Mouse (Mus musculus): Measurements from ENCODE around the gene Sema5b.
A peak's percentile ranks its signal among the peaks of the same experiment; 100 is the strongest.

Sema5b gene

GRCm38 (mm10) chr16:35541117-35541641, at the start of gene Sema5b:
Sema5b (plus strand) TSS chr16:35541145.
- DNase-seq (ENCODE audit: low read depth, low spot score): no peak

GRCm38 (mm10) chr16:35500342-35500741, 40.6 kb upstream of the Sema5b start:
- no peak for DNase-seq (ENCODE audit: low read depth, low spot score)

- no peak for DNase-seq (ENCODE audit: low read depth, low spot score)
These were observed 39.7 kb upstream of the Sema5b start for GRCm38 (mm10) chr16:35501106-35501760.

GRCm38 (mm10) chr16:35502456-35502855, 38.5 kb upstream of the Sema5b start:
- no peak for DNase-seq (ENCODE audit: low read depth, low spot score)

GRCm38 (mm10) chr16:35504266-35504665, 36.7 kb upstream of the Sema5b start:
- DNase-seq (ENCODE audit: low read depth, low spot score): no peak

GRCm38 (mm10) chr16:35505786-35506185, 35.2 kb upstream of the Sema5b start:
- DNase-seq (ENCODE audit: low read depth, low spot score): no peak

GRCm38 (mm10) chr16:35508581-35508980, 32.4 kb upstream of the Sema5b start:
- DNase-seq (ENCODE audit: low read depth, low spot score): no peak

GRCm38 (mm10) chr16:35509331-35510070, 31.4 kb upstream of the Sema5b start:
- DNase-seq (ENCODE audit: low read depth, low spot score): no peak

GRCm38 (mm10) chr16:35515977-35516612, 24.9 kb upstream of the Sema5b start:
- no peak for DNase-seq (ENCODE audit: low read depth, low spot score)

- no peak for DNase-seq (ENCODE audit: low read depth, low spot score)
These were observed 22.7 kb upstream of the Sema5b start for GRCm38 (mm10) chr16:35517976-35518951.

- no peak for DNase-seq (ENCODE audit: low read depth, low spot score)
These were observed 21.7 kb upstream of the Sema5b start for GRCm38 (mm10) chr16:35519245-35519644.

GRCm38 (mm10) chr16:35524200-35524599, 16.7 kb upstream of the Sema5b start:
- no peak for DNase-seq (ENCODE audit: low read depth, low spot score)

- no peak for DNase-seq (ENCODE audit: low read depth, low spot score)
These were observed 6.3 kb upstream of the Sema5b start for GRCm38 (mm10) chr16:35534630-35535029.

GRCm38 (mm10) chr16:35537651-35538050, 3.3 kb upstream of the Sema5b start:
- no peak for DNase-seq (ENCODE audit: low read depth, low spot score)

- no peak for DNase-seq (ENCODE audit: low read depth, low spot score)
These were observed 1.9 kb upstream of the Sema5b start for GRCm38 (mm10) chr16:35539041-35539440.

GRCm38 (mm10) chr16:35540333-35541116, 420 bp upstream of the Sema5b start:
- peak; percentile 19 for DNase-seq (ENCODE audit: low read depth, low spot score)

GRCm38 (mm10) chr16:35541661-35542420, 896 bp downstream of the Sema5b start:
- DNase-seq (ENCODE audit: low read depth, low spot score): no peak

GRCm38 (mm10) chr16:35542421-35542780, 1.5 kb downstream of the Sema5b start:
- no peak for DNase-seq (ENCODE audit: low read depth, low spot score)

- DNase-seq (ENCODE audit: low read depth, low spot score): no peak
These were observed 4.8 kb downstream of the Sema5b start for GRCm38 (mm10) chr16:35545723-35546122.

- DNase-seq (ENCODE audit: low read depth, low spot score): no peak
These were observed 7.0 kb downstream of the Sema5b start for GRCm38 (mm10) chr16:35547966-35548365.
